Mouse (Mus musculus) stomach, postnatal 0 days (tissue): ENCODE measurements around the gene Coq9.

Source experiments
- CTCF ChIP-seq: IDR thresholded peaks from 2 replicates; pipeline ENCODE4 v1.5.1; 2016; ENCODE audit warnings: antibody characterized with exemption, low read depth, mild to moderate bottlenecking, moderate library complexity
- EP300 ChIP-seq: optimal IDR thresholded peaks from 2 replicates; pipeline ENCODE3; 2016; ENCODE audit warnings: antibody characterized with exemption

GRCm38 (mm10) chr8:94865292-94865691 is 27.2 kb downstream of the Coq9 start:
- no peak for TF ChIP-seq CTCF
- no peak for TF ChIP-seq EP300
